9 mouse cellular contexts compared by ENCODE assay signal in genomic region chr2:115854007-115854827, GRCm38 (mm10).
DNase-seq lines count a peak whose midpoint lies in the region; ATAC-seq and TF ChIP-seq lines count a peak whose summit lies in the region.
"Had no signal": no experiment of that assay in that cellular context is flagged by ENCODE, and none has a peak within 500 bp of the region (broad histone marks: within the 10 kb centered on the region; RNA-seq: fewer than 3 reads in every experiment).

No protein-coding gene starts in this region.

- peaks cover 53% of the 10 kb centered on the region for H3K27me3 ChIP-seq in heart, postnatal 0 days (ENCODE audit: control insufficient read depth, insufficient read depth, low read length)
- H3K27me3 ChIP-seq in heart, adult 2 months (ENCODE audit: control insufficient read depth, insufficient read depth, low read length), result peaks cover 7% of the 10 kb centered on the region; the same call in 1 of the 2 replicates
- H3K27me3 ChIP-seq in hindbrain, embryonic 13.5 days, result peaks cover 39% of the 10 kb centered on the region; the same call in 1 of the 2 replicates
- peaks cover 22% of the 10 kb centered on the region for H3K27me3 ChIP-seq in midbrain, embryonic 16.5 days (ENCODE audit: control insufficient read depth, insufficient read depth, low read depth, low read length)

- no peak for TF ChIP-seq CTCF in heart, postnatal 0 days (IDR thresholded peaks at IDR 0.05; ENCODE audit: low read depth)
- TF ChIP-seq CTCF in heart, adult 2 months (IDR thresholded peaks at IDR 0.05), result no peak

- no peak overlapping the region for H3K27ac ChIP-seq in heart, postnatal 0 days (ENCODE audit: low read depth)
- no peak overlapping the region for H3K27ac ChIP-seq in heart, adult 2 months
- peak overlapping the region; percentile 88 for H3K27ac ChIP-seq in hindbrain, embryonic 13.5 days
- peak overlapping the region; percentile 65 for H3K27ac ChIP-seq in midbrain, embryonic 16.5 days (ENCODE audit: low read length)

- H3K79me2 ChIP-seq in heart, adult 2 months (replicated peaks; ENCODE audit: control insufficient read depth, insufficient read depth, low read length), result no peaks in the 10 kb centered on the region

- H3K4me2 ChIP-seq in heart, postnatal 0 days (ENCODE audit: low read depth, low read length), result peak overlapping the region; percentile 73
- peak overlapping the region; percentile 54 for H3K4me2 ChIP-seq in hindbrain, embryonic 13.5 days
- H3K4me2 ChIP-seq in midbrain, embryonic 16.5 days (ENCODE audit: low read length), result peak overlapping the region; percentile 36

- H3K9me3 ChIP-seq in heart, postnatal 0 days (replicated peaks; ENCODE audit: control insufficient read depth, low read length), result no peaks in the 10 kb centered on the region
- no peaks in the 10 kb centered on the region for H3K9me3 ChIP-seq in hindbrain, embryonic 13.5 days
- H3K9me3 ChIP-seq in midbrain, embryonic 16.5 days (replicated peaks; ENCODE audit: control insufficient read depth, low read length, poor library complexity, severe bottlenecking), result no peaks in the 10 kb centered on the region

- peak overlapping the region; percentile 38; the same call in 1 of the 2 replicates for H3K4me3 ChIP-seq in heart, postnatal 0 days (ENCODE audit: low read depth, low read length)
- H3K4me3 ChIP-seq in heart, adult 2 months, result no peak overlapping the region
- peak overlapping the region; percentile 31 for H3K4me3 ChIP-seq in hindbrain, embryonic 13.5 days
- no peak overlapping the region for H3K4me3 ChIP-seq in midbrain, embryonic 16.5 days (ENCODE audit: low read depth, low read length)

- no peak for ATAC-seq in heart, postnatal 0 days (ENCODE audit: insufficient read depth, low read depth)
- ATAC-seq in hindbrain, embryonic 13.5 days (ENCODE audit: low FRiP score), result no peak
- ATAC-seq in midbrain, embryonic 16.5 days, result no peak
- ATAC-seq in inflammation-experienced regulatory T-cells, adult 6 months, result no peak

- intact Hi-C loops in heart, adult 2 months (cut with DNase I), result loop anchor here (2.0 to 10.0 kb wide), 3 partner anchors 247 to 999 kb away; no protein-coding TSS in a partner anchor

- no peak overlapping the region for H3K9ac ChIP-seq in heart, postnatal 0 days (replicated peaks; ENCODE audit: low read depth, low read length)
- H3K9ac ChIP-seq in heart, adult 2 months (ENCODE audit: low read depth, low read length), result no peak overlapping the region
- H3K9ac ChIP-seq in hindbrain, embryonic 13.5 days, result peak overlapping the region; percentile 67
- H3K9ac ChIP-seq in midbrain, embryonic 16.5 days (ENCODE audit: low read depth, low read length), result 0 out of 2 replicates have a peak overlapping the region, but pooled peaks have one; percentile 20

- no peak for TF ChIP-seq EP300 in heart, postnatal 0 days (IDR thresholded peaks at IDR 0.05; ENCODE audit: low read depth)
- TF ChIP-seq EP300 in heart, adult 2 months (IDR thresholded peaks at IDR 0.05; ENCODE audit: insufficient read depth, low read depth, low read length), result no peak

- TF ChIP-seq POLR2A in heart, adult 2 months (IDR thresholded peaks at IDR 0.05; ENCODE audit: insufficient read depth, low read depth, low read length), result no peak

- 43% methylated on average over 14 of the region's 14 CpGs for WGBS in heart, postnatal 0 days
- WGBS in heart, adult 2 months, result 62% methylated on average over 14 of the region's 14 CpGs
- 13% methylated on average over 14 of the region's 14 CpGs for WGBS in hindbrain, embryonic 13.5 days
- 8% methylated on average over 14 of the region's 14 CpGs for WGBS in midbrain, embryonic 16.5 days

- no peaks in the 10 kb centered on the region for H3K36me3 ChIP-seq in heart, postnatal 0 days (replicated peaks; ENCODE audit: control insufficient read depth, insufficient read depth, low read length)
- H3K36me3 ChIP-seq in heart, adult 2 months (ENCODE audit: control insufficient read depth, insufficient read depth, low read length), result no peaks in the 10 kb centered on the region
- no peaks in the 10 kb centered on the region for H3K36me3 ChIP-seq in hindbrain, embryonic 13.5 days
- no peaks in the 10 kb centered on the region for H3K36me3 ChIP-seq in midbrain, embryonic 16.5 days (ENCODE audit: control insufficient read depth, insufficient read depth, low read length)

- H3K4me1 ChIP-seq in heart, postnatal 0 days (ENCODE audit: control insufficient read depth, insufficient read depth), result peaks cover 8% of the 10 kb centered on the region
- H3K4me1 ChIP-seq in heart, adult 2 months (ENCODE audit: control insufficient read depth, insufficient read depth, low read length), result no peaks in the 10 kb centered on the region
- peaks cover 57% of the 10 kb centered on the region for H3K4me1 ChIP-seq in hindbrain, embryonic 13.5 days (replicated peaks)
- H3K4me1 ChIP-seq in midbrain, embryonic 16.5 days (ENCODE audit: control insufficient read depth, insufficient read depth, low read length), result peaks cover 10% of the 10 kb centered on the region

- no peak for DNase-seq in heart, postnatal 0 days (ENCODE audit: low spot score)
- no peak for DNase-seq in heart, adult 2 months
- peak; percentile 37 for DNase-seq in embryo, embryonic 11 days
- no peak for DNase-seq in adrenal gland, postnatal 10 days
- DNase-seq in natural killer cell, adult 2 months (ENCODE audit: low spot score in 2 of 2), result no peak
- DNase-seq: thymus, adult 2 months had no signal

Comparison
In these comparisons a context has a peak if more than half of its experiments do, and no peak if none do; other contexts are left out.
1. H3K4me3 ChIP-seq: peak in heart, postnatal 0 days (single experiment) and hindbrain, embryonic 13.5 days (single experiment); none in heart, adult 2 months (single experiment) and midbrain, embryonic 16.5 days (single experiment).
2. H3K27ac ChIP-seq: peak in hindbrain, embryonic 13.5 days (single experiment) and midbrain, embryonic 16.5 days (single experiment); none in heart, postnatal 0 days (single experiment) and heart, adult 2 months (single experiment).
3. H3K9ac ChIP-seq: peak in hindbrain, embryonic 13.5 days (single experiment) and midbrain, embryonic 16.5 days (single experiment); none in heart, postnatal 0 days (single experiment) and heart, adult 2 months (single experiment).
4. Peak in every context shown above with its lines, with median percentiles within 50 percentile points of each other: H3K4me2 ChIP-seq.